Mouse (Mus musculus) ES-E14 (cell line): ENCODE results near the gene Myrf. TPM values are rescaled to one million over a fixed set of nuclear protein-coding genes. Genes with fewer than 3 reads are reported as not detected.

Experiments used
- DNase-seq: peaks from one replicate; pipeline ENCODE4 v3.0.0-alpha.2; 2013; ENCODE audit warnings: low read depth, low spot score
- H3K27ac ChIP-seq: 2 replicates; pipeline ENCODE4 v1.5.1; 2012; ENCODE audit warnings: low read depth, mild to moderate bottlenecking, low read length, moderate library complexity, mixed read lengths; ENCODE audit not compliant: poor library complexity, insufficient read depth, severe bottlenecking
- H3K36me3 ChIP-seq: 2 replicates; pipeline ENCODE4 v1.6.1; 2012; ENCODE audit warnings: mild to moderate bottlenecking, low read length, moderate library complexity, mixed read lengths; ENCODE audit not compliant: control insufficient read depth, poor library complexity, insufficient read depth, severe bottlenecking
- H3K4me1 ChIP-seq, 2 experiments: fragments of 150-350 bp in 1 of 2; sonication (generic) in 1 of 2; 2 replicates each; pipeline ENCODE4 v1.6.1; 2012; ENCODE audit warnings: low read length in 2 of 2, mild to moderate bottlenecking in 1 of 2, mixed read lengths in 1 of 2; ENCODE audit not compliant: control insufficient read depth in 2 of 2, insufficient read depth in 2 of 2, poor library complexity in 1 of 2
- H3K4me3 ChIP-seq, 2 experiments: fragments of 150-350 bp in 1 of 2; sonication (generic) in 1 of 2; 2 replicates each; pipeline ENCODE4 v1.5.1; 2012; ENCODE audit warnings: low read length in 2 of 2, low read depth in 1 of 2, mild to moderate bottlenecking in 1 of 2, mixed read lengths in 1 of 2; ENCODE audit not compliant: insufficient read depth in 1 of 2, poor library complexity in 1 of 2, severe bottlenecking in 1 of 2
- H3K9ac ChIP-seq: 2 replicates; pipeline ENCODE4 v1.6.1; 2012; ENCODE audit warnings: low read depth, mild to moderate bottlenecking, low read length, mixed read lengths; ENCODE audit not compliant: poor library complexity, insufficient read depth, severe bottlenecking
- H3K9me3 ChIP-seq: fragments of 150-350 bp; sonication (generic); 2 replicates; pipeline ENCODE4 v1.6.1; 2012; ENCODE audit warnings: low read depth, mild to moderate bottlenecking, low read length; ENCODE audit not compliant: control insufficient read depth, insufficient read depth
- CHD2 ChIP-seq: IDR thresholded peaks from 2 replicates; pipeline ENCODE4 v1.6.1; 2014; ENCODE audit warnings: mild to moderate bottlenecking, low read depth, low read length, inconsistent platforms
- HCFC1 ChIP-seq: IDR thresholded peaks from 2 replicates; pipeline ENCODE4 v1.6.1; 2012; ENCODE audit warnings: low read length, inconsistent platforms, borderline replicate concordance; ENCODE audit not compliant: insufficient read depth
- MAFK ChIP-seq: IDR thresholded peaks from 2 replicates; pipeline ENCODE4 v1.6.1; 2014; ENCODE audit warnings: mild to moderate bottlenecking, low read depth, low read length, inconsistent platforms; ENCODE audit not compliant: insufficient read depth
- ZC3H11A ChIP-seq: IDR thresholded peaks from 2 replicates; pipeline ENCODE4 v1.6.1; 2012; ENCODE audit warnings: low read depth, mild to moderate bottlenecking, inconsistent platforms, low read length, borderline replicate concordance
- ZNF384 ChIP-seq: IDR thresholded peaks from 2 replicates; pipeline ENCODE4 v1.6.1; 2012; ENCODE audit warnings: low read depth, low read length, inconsistent platforms
- in situ Hi-C, 2 experiments: fragments of 600-800 bp; cut with MboI; formaldehyde crosslinking; loops; one replicate each; pipeline ENCODE4 v1.15.1; 2025; ENCODE audit warnings: low sequenced_read_pairs in 2 of 2, inconsistent platforms in 1 of 2; ENCODE audit not compliant: unreplicated experiment in 2 of 2
- total RNA-seq: library from RNA; depleted of rRNA; stranded (reverse); fragments of 300-350 nt; gene quantifications from 2 replicates; pipeline ENCODE4 v1.2.3, GENCODE M21; 2012

Myrf gene
- total RNA-seq, 1 experiment: 35.9 TPM

DNA sequence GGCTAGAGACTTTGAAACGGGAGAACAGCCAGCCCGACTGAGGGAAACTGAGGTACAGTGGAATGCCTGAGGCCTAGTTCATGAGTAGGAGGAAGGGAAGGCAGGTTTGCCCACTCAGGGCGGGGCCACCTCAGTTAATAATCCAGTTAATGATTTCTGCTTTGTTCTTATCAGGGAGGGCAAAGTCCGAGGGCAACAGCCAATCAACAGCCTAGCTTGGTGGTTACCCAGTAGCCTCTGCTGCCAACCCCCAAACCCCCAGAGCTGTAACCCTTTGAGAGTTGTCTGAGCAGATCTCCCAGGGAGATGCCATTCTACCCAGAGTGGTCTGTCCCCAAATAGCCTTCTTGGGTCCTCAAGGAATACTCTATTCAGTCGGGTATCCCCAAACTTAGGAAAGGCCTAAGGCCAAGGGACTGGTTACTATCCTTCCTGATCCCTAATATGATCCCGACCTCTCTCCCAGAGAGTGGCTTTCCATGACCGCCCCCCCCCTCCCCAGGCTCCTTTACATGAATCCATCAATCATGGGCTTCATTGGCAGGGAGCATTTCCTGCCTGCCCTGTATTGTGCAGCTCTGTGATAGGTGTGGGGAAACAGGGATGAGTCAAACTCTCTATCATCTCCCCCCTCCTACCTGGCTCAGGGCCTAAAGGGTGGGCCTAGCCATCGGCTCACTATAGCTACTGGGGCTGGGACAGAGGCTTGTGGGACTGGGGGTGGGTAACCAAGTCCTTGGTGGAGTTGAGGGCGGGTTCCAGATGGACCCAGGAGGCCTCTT, 4.6 kb downstream of the Myrf start:
- in situ Hi-C loops: no loop called here
- no peak overlapping the region for H3K4me3 ChIP-seq
- TF ChIP-seq HCFC1: no peak
- H3K9ac ChIP-seq: no peak overlapping the region
- H3K27ac ChIP-seq: no peak overlapping the region
- peaks cover 18% of the 10 kb centered on the region; the same call in 1 of the 2 replicates for H3K36me3 ChIP-seq
- no peaks in the 10 kb centered on the region for H3K9me3 ChIP-seq
- peaks cover 15 to 51% of the 10 kb centered on the region in 2 experiments for H3K4me1 ChIP-seq
- no peak for DNase-seq

DNA sequence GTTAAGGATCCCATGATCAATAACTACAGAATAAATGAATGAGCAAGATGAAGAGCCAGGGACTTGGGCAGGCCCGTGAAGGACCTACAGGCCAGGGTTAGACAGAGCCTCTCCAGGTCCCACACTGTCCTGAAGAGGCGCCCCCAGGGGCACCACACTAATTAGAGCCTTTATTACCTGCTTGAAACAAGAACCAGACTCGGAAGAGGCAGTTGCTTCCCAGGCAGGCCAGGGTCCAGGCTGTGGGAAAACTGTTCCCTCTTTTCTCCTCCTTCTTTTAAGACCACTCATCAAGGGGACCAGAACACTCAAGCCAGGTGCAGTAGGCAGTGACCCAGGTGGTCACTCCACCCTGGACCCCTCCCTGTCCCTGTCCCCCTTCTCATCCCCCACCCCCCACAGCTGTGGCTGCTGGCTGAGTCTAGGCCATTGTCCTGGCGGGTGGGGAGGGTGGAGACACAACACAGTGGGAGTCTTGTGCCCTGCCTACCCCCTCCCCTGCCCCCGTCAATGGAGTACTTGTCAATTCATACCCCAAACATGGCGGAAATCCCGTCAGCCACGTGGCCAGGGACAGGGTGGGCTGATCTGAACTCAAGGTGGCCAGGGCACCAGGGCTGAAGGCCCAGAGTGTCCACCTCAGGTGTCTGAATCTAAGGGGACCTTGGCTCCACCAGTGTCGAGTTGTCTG, 8.1 kb downstream of the Myrf start:
- Histone ChIP-seq H3K27ac (peak overlapping the region; percentile 84), H3K4me1 (peaks cover 11 to 61% of the 10 kb centered on the region in 2 experiments; a peak in 3 of 4 replicates), H3K9ac (peak overlapping the region; percentile 3; the same call in 1 of the 2 replicates), H3K4me3 (peak overlapping the region in 1 of 2 experiments; percentile 19; a peak in 2 of 4 replicates), H3K36me3 (peaks cover 33% of the 10 kb centered on the region; the same call in 1 of the 2 replicates), H3K9me3 (no peaks in the 10 kb centered on the region)
- no peak for DNase-seq
- in situ Hi-C loops: no loop called here
- TF ChIP-seq MAFK: no peak
- TF ChIP-seq CHD2: no peak
- no peak for TF ChIP-seq ZC3H11A
- TF ChIP-seq ZNF384: no peak
- TF ChIP-seq HCFC1: no peak

DNA sequence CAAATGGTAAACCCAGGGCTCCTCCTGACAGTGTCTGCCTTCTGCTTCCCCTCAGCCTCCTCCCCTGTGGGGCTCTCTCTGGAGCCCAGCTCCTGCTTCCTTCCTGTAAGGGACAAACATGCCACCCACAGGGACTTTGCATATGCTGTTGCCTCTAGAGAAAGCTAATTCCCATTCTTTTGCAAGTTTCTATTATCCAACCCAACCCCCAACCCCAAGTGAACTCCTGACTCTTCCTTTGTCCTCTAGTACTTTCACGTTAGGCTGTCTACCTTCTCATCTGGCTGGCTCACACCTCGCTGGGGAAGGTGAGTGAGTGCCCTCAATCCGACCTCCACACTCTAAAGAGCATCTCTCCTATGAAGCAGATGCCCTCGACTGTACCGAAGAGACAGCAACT, 8.7 kb downstream of the Myrf start:
- Histone ChIP-seq H3K36me3 (peaks cover 35% of the 10 kb centered on the region; the same call in 1 of the 2 replicates), H3K9me3 (no peaks in the 10 kb centered on the region), H3K9ac (peak overlapping the region; percentile 41; the same call in 1 of the 2 replicates), H3K27ac (peak overlapping the region; percentile 87), H3K4me1 (peaks cover 15 to 64% of the 10 kb centered on the region in 2 experiments; a peak in 3 of 4 replicates), H3K4me3 (peak overlapping the region; percentile 30 to 36; a peak in 3 of 4 replicates)
- DNase-seq: peak; percentile 49
- TF ChIP-seq ZNF384 (no peak), HCFC1 (no peak), CHD2 (no peak)
- in situ Hi-C loops: no loop called here

DNA sequence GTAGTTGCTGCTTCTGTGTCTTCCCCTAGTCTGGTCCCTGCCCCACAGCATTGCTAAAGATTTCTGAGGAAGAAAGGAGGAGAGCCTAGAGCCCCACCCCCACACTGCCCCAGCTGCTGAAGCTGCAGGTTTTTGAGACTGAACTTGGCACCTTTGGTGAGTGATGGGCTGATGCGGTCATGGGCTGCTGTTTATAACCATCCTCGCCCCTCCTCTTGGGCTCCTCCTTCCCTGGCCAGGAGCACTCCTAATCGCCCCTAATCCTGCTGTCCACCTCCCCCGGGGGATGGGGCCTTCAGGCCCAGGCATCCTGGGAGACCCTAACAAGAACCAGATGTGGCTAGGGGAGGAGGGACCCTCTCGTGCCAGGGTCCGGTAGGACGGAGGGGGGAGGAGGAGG, 9.5 kb downstream of the Myrf start:
- Histone ChIP-seq H3K27ac (peak overlapping the region; percentile 87), H3K4me1 (peaks cover 15 to 66% of the 10 kb centered on the region in 2 experiments; a peak in 3 of 4 replicates), H3K9me3 (no peaks in the 10 kb centered on the region), H3K4me3 (peak overlapping the region; percentile 30 to 36; a peak in 3 of 4 replicates), H3K9ac (peak overlapping the region; percentile 41; the same call in 1 of the 2 replicates), H3K36me3 (peaks cover 36% of the 10 kb centered on the region)
- in situ Hi-C loops: no loop called here
- no peak for DNase-seq
- TF ChIP-seq MAFK: no peak
- no peak for TF ChIP-seq ZC3H11A
- no peak for TF ChIP-seq ZNF384
- no peak for TF ChIP-seq CHD2
- TF ChIP-seq HCFC1: no peak
